Mouse (Mus musculus) G1E (cell line): ENCODE data around the gene Pou6f2. TPM values are rescaled to one million over a fixed set of nuclear protein-coding genes. Genes with fewer than 3 reads are reported as not detected.

Source experiments
- ATAC-seq: 2 replicates; pipeline ENCODE4 v1.8.0; 2016; ENCODE audit warnings: mild to moderate bottlenecking; ENCODE audit not compliant: insufficient number of reproducible peaks, poor library complexity, low FRiP score, severe bottlenecking; ENCODE audit errors: extremely low read depth
- DNase-seq: peaks from one replicate; pipeline ENCODE4 v3.0.0; 2012; ENCODE audit warnings: low spot score
- H3K27me3 ChIP-seq: 2 replicates; pipeline ENCODE4 v1.6.1; 2012; ENCODE audit warnings: mild to moderate bottlenecking, low read length, inconsistent platforms; ENCODE audit not compliant: insufficient read depth
- H3K36me3 ChIP-seq: replicated peaks from 2 replicates; pipeline ENCODE3; 2012; ENCODE audit warnings: mild to moderate bottlenecking, inconsistent platforms
- H3K4me1 ChIP-seq: 2 replicates; pipeline ENCODE4 v1.6.1; 2012; ENCODE audit warnings: low read depth, low read length, inconsistent platforms, mixed read lengths; ENCODE audit not compliant: insufficient read depth
- H3K4me3 ChIP-seq: 2 replicates; pipeline ENCODE4 v1.5.1; 2012; ENCODE audit warnings: low read depth, mild to moderate bottlenecking, inconsistent platforms, low read length, moderate library complexity, mixed read lengths
- H3K9me3 ChIP-seq: replicated peaks from 2 replicates; pipeline ENCODE4 v1.6.1; 2012; ENCODE audit warnings: inconsistent platforms
- CTCF ChIP-seq: IDR thresholded peaks from 2 replicates; pipeline ENCODE4 v1.5.1; 2012; ENCODE audit warnings: low read depth, low read length, inconsistent platforms, mixed read lengths
- GATA1 ChIP-seq: IDR thresholded peaks from 2 replicates; pipeline ENCODE4 v1.6.1; 2012; ENCODE audit warnings: borderline replicate concordance, low read length, inconsistent platforms, mixed read lengths
- GATA2 ChIP-seq: IDR thresholded peaks from 2 replicates; pipeline ENCODE4 v1.6.1; 2012; ENCODE audit warnings: low read depth, low read length, inconsistent platforms, borderline replicate concordance
- POLR2AphosphoS5 ChIP-seq: IDR thresholded peaks from 2 replicates; pipeline ENCODE4 v1.6.1; 2012; ENCODE audit warnings: low read depth, low read length, inconsistent platforms; ENCODE audit not compliant: insufficient replicate concordance
- TAL1 ChIP-seq: conservative IDR thresholded peaks from 2 replicates; pipeline ENCODE4 v1.6.1; 2012; ENCODE audit warnings: low read depth, low read length, inconsistent platforms, mixed read lengths
- polyA plus RNA-seq: library from polyadenylated mRNA; stranded (reverse); fragments of >175 nt; gene quantifications from 2 replicates; pipeline ENCODE4 v1.2.3, GENCODE M21; 2012
- total RNA-seq, 2 experiments: library from RNA; stranded (forward) in 1 of 2; stranded (reverse) in 1 of 2; fragments of 200-1000 nt in 1 of 2; fragments of >200 nt in 1 of 2; fragmentation: Nextera tagmentation in 1 of 2; gene quantifications; 2 replicates each; pipeline ENCODE4 v1.2.3; 2014 to 2017

Gene Pou6f2
- total and polyA plus RNA-seq, 3 experiments, result 0.05 TPM; not detected in 2

DNA sequence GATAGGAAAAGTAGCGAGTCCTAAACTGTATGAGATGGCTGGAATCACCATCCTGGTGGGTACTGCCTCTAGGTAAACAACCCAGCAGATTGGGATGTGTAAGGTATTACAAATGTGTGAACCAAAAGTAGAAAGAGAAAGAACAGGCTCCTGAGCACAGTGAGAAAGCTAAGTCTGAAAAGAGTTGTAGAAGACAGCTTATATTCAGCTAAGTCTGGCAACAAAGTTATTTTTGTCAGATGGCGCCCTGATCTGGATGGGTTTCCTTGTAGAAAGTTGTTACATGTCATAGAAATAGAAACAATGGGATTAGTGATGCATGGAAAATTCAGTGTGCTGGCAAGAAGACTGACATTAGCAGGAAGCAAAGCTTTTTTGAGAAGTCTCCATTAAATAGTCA, 59.5 kb downstream of the Pou6f2 start:
- ATAC-seq, result no peak
- Histone ChIP-seq H3K9me3 (no peaks in the 10 kb centered on the region), H3K36me3 (no peaks in the 10 kb centered on the region), H3K4me3 (no peak overlapping the region), H3K4me1 (no peaks in the 10 kb centered on the region), H3K27me3 (peaks cover 4% of the 10 kb centered on the region)
- DNase-seq, result no peak
- TF ChIP-seq GATA2 (no peak), TAL1 (no peak), CTCF (no peak), GATA1 (no peak), POLR2AphosphoS5 (no peak)

DNA sequence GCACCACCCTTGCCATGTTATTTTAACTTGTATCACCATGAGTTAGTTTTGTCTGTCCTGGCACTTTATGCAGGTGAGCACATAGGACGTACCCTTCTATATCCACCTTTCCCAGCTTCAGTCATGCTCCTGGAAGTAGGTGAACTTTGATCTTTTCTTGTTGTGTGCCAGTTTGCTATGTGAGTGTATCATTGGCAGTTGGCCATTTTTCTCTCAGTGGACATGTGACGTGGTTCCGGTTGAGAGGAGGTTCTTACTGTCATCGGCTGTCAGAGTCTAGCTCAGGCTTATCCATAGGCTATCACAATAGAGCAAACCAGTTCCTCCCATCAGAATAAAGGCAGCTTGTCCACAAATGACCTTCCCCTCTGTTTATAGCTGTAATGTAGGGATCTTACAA, 63.5 kb downstream of the Pou6f2 start:
- DNase-seq, result no peak
- no peaks in the 10 kb centered on the region for H3K4me1 ChIP-seq
- ATAC-seq, result no peak
- TF ChIP-seq GATA2, result no peak
- TF ChIP-seq CTCF, result no peak
- no peak for TF ChIP-seq GATA1
- no peak for TF ChIP-seq POLR2AphosphoS5
- no peak for TF ChIP-seq TAL1
- H3K4me3 ChIP-seq, result no peak overlapping the region
- peaks cover 2% of the 10 kb centered on the region for H3K27me3 ChIP-seq
- no peaks in the 10 kb centered on the region for H3K9me3 ChIP-seq
- no peaks in the 10 kb centered on the region for H3K36me3 ChIP-seq

DNA sequence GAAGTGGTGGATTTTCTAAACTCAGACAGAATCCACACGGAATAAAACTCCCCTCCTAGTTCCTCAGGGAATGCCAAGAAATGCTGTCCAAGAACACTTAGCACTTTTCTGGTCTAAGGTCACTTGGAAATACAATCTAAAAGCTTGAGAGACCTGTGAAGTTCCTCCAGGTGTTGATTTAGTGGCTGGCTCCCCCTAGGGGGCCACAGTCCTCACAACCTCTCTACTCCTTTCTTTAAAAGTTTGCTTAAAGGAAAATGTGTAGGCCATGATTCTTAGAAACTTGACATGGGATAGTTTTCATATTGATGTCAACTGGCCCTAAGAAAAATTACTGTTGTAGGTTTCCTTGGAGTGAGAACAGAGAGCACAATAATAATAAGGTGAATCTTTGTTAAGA, 64.9 kb downstream of the Pou6f2 start:
- Histone ChIP-seq H3K4me3 (no peak overlapping the region), H3K4me1 (no peaks in the 10 kb centered on the region), H3K36me3 (no peaks in the 10 kb centered on the region), H3K27me3 (peaks cover 2% of the 10 kb centered on the region), H3K9me3 (no peaks in the 10 kb centered on the region)
- no peak for ATAC-seq
- no peak for TF ChIP-seq POLR2AphosphoS5
- no peak for TF ChIP-seq GATA2
- TF ChIP-seq GATA1, result no peak
- no peak for TF ChIP-seq TAL1
- TF ChIP-seq CTCF, result no peak
- DNase-seq, result no peak

DNA sequence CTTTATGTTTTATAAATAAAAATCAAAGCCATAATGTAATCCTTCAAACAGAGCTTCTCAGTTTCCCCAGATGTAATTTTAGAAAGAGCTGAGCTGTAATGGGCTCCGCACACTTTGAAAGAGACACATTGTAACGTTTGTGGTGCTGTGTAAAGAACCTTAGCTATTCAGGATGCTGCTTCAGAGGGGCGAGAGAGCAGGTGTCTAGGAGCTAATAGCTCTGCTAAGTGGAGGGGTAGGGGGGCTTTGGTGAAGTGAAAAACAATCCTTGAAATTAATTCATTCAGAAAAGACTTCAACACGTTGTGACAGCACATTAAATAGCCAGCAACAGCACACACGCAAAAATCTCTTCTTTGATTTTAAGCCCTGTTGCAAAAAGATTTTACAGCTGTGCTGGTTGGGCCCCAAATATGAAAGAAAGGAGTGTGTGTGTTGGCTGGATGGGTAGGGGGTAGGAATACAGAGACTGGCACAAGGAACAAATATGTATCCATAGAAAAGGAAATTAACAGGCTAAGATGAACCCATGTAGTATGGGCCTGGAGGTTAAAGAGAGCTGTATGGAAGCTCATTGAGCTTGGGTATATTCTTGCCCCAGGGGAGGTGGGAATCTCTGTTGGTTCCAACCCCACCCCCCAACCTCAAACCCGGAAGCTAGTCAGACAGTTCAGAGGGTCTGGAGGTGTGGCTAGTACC, 73.4 kb downstream of the Pou6f2 start:
- DNase-seq, result no peak
- Histone ChIP-seq H3K4me3 (no peak overlapping the region), H3K36me3 (no peaks in the 10 kb centered on the region), H3K27me3 (no peaks in the 10 kb centered on the region), H3K9me3 (no peaks in the 10 kb centered on the region), H3K4me1 (no peaks in the 10 kb centered on the region)
- ATAC-seq, result no peak
- TF ChIP-seq CTCF (no peak), GATA1 (no peak), TAL1 (no peak), GATA2 (no peak), POLR2AphosphoS5 (no peak)

DNA sequence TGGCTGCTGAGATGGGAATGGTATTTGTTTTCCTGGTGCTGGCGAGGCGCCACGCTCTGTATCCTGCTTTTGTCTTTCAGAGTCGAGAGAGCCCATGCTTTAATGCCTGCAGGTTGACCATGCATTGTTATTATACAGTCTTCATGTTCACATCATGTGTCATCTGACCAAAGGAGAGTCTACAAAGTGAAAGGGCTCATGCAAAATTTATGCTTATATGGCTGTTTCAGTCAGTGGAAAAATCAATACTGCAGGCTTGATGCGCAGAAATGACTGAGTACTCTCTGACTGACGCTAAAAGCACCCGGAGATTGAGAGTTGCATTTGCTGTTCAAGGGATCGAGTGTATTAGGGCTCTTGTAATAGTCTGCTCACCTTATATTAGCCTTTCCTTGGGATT, 74.1 kb downstream of the Pou6f2 start:
- no peak for TF ChIP-seq TAL1
- TF ChIP-seq GATA1, result no peak
- TF ChIP-seq GATA2, result no peak
- no peak for TF ChIP-seq POLR2AphosphoS5
- TF ChIP-seq CTCF, result no peak
- no peaks in the 10 kb centered on the region for H3K36me3 ChIP-seq
- ATAC-seq (no peak), DNase-seq (no peak)
- H3K9me3 ChIP-seq, result no peaks in the 10 kb centered on the region
- H3K27me3 ChIP-seq, result no peaks in the 10 kb centered on the region
- H3K4me1 ChIP-seq, result no peaks in the 10 kb centered on the region
- H3K4me3 ChIP-seq, result no peak overlapping the region

DNA sequence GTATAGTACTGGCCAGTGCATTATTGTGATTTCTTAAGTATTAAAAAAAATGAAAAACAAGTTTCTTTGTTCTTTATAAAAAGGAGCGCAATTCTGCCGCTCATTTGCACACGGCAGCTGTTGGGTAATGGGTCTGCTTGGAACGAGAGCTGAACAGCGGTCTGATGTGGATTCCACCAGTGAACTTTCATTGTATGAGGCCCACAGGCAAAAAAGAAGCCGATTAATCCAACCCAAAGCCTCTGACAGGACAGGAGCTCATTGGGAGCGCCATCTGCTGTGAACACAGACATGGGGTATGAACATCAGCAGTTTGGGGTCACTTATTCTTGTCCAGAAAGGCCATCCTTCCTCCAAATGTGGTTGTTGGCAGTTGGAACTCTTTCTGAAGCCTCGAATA, 84.9 kb downstream of the Pou6f2 start:
- H3K36me3 ChIP-seq, result no peaks in the 10 kb centered on the region
- ATAC-seq, result no peak
- H3K27me3 ChIP-seq, result peaks cover 2% of the 10 kb centered on the region; the same call in 1 of the 2 replicates
- H3K4me1 ChIP-seq, result no peaks in the 10 kb centered on the region
- H3K9me3 ChIP-seq, result no peaks in the 10 kb centered on the region
- no peak for TF ChIP-seq CTCF
- TF ChIP-seq GATA1, result no peak
- no peak for TF ChIP-seq TAL1
- no peak for TF ChIP-seq GATA2
- TF ChIP-seq POLR2AphosphoS5, result no peak
- DNase-seq, result no peak
- H3K4me3 ChIP-seq, result no peak overlapping the region
